Comparison of ENCODE assay signal across 16 mouse cellular contexts in the genomic region with DNA sequence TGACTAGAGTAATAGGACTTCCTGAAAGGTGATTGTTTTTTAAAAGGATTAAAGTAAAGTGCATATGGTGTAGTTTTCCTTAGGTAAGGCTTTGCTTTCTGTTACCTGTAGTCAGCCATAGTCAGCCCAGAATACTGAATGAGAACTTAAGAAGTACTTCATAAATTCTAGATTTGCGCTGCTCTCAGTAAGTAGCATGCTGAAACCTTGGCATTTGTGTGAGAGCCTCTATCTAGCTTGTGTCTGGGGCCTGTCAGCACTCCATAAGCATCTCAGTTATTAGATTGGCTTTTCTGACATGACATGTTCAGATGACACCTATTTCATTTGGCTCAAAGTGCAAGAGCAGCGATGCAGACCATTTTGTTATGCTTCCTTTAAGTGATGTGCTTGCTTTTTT.
"Had no signal": no experiment of that assay in that cellular context is flagged by ENCODE, and none has a peak within 500 bp of the region (broad histone marks: within the 10 kb centered on the region; RNA-seq: fewer than 3 reads in every experiment).

No protein-coding gene starts in this region.

- H3K9ac ChIP-seq: neural tube, embryonic 13.5 days; neural tube, embryonic 15.5 days; stomach, embryonic 15.5 days had no signal

- H3K4me2 ChIP-seq: neural tube, embryonic 13.5 days; neural tube, embryonic 15.5 days; stomach, embryonic 15.5 days had no signal

- DNase-seq: retina, postnatal 1 day; right cerebral cortex, adult 18-20 months; right cerebral cortex, postnatal 14 days; right cerebral cortex, postnatal 25 days; right cerebral cortex, postnatal 4 days; spleen, adult 18-20 months; thymus, adult 18-20 months; thymus, adult 2 months; thymus, postnatal 14 days; thymus, postnatal 25 days; thymus, postnatal 36 days; thymus, postnatal 4 days had no signal

- H3K27me3 ChIP-seq: neural tube, embryonic 13.5 days; neural tube, embryonic 15.5 days; stomach, embryonic 15.5 days had no signal

- H3K9me3 ChIP-seq: stomach, embryonic 15.5 days had no signal

- H3K4me1 ChIP-seq: neural tube, embryonic 13.5 days; neural tube, embryonic 15.5 days had no signal

- H3K4me3 ChIP-seq: neural tube, embryonic 13.5 days; neural tube, embryonic 15.5 days; stomach, embryonic 15.5 days had no signal

- H3K27ac ChIP-seq: neural tube, embryonic 13.5 days; neural tube, embryonic 15.5 days; stomach, embryonic 15.5 days; stomach, postnatal 0 days had no signal
